Mouse (Mus musculus): ENCODE data around the gene Col12a1. TPM values are rescaled to one million over a fixed set of nuclear protein-coding genes. Genes with fewer than 3 reads are reported as not detected.

The Col12a1 gene
- total RNA-seq, 4 experiments from 2014 or later, result 19.7 to 22.7 (median 20.9) TPM

DNA sequence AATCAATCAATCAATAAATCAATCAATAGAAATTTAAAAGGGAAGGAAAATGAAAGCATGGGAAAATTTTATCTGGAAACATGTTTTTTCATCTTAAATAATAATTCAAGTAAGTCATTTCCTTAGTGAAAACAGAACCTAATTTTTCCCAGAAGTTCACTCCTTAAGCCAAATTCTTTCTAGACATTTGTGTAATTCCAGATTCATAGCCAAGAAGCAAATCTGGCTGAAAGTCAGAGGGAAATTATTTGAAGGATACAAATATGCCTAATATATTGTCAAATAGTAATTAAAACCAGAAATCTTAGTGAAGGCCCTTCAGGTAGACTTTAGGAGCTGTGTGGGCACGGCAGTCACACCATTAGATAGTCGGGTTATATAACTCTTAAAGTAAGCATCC lies 115.2 kb downstream of the Col12a1 start:
- no peak for DNase-seq

DNA sequence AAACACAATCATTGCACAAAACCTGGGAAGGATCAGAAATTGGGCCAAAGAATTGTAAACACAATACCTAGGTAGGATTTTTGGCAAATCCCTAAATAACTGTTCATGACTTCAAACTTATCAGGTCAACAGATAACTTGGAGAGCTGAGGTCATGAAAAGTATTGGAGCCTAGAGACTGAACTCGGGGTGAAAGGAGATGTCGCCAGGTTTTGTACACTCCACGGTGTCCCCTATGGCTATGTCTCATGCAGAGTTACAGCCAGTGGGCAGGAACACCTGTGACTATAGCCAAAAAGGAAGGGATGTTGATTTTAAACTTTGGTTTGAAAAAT lies 118.4 kb downstream of the Col12a1 start:
- DNase-seq, result no peak

DNA sequence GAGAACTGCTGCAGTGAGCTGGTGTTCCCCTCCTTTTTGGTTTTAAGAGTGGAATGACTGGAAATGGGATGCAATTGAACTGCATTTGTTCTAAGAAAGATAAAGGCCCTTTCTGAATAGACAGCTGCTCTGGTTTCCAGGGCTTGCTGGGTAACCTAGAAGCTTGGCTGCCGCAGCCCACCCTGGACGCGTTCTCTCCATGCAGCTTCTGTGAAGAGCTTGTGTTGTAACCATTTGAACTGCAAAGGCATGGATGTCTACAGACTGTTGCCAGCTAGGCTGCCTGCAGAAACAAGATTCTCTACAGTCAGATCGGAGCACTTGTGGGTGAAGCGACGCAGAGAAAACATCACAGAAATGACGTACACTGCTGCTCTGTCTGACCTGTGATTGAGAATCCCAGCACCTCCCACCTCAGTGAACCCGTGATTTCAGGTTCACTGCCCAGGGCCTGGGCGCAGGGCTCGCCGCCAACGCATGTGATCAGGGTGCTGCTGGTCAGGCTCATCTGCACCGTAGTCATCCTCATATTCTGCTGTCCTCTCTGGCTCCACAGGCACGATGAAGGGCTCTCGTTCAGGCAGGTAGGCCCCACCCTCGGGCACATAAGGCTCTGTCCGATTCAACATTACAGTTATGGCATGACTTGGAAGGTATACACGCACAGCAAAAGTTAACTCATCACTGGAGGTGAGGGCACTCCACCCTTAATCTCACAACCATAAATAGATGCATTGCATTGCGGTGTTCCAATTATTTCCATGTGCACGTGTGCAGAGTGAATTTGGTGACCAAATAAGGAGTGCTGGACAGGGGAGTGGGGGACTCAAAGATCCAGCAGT lies 119.0 kb downstream of the Col12a1 start:
- no peak for DNase-seq

DNA sequence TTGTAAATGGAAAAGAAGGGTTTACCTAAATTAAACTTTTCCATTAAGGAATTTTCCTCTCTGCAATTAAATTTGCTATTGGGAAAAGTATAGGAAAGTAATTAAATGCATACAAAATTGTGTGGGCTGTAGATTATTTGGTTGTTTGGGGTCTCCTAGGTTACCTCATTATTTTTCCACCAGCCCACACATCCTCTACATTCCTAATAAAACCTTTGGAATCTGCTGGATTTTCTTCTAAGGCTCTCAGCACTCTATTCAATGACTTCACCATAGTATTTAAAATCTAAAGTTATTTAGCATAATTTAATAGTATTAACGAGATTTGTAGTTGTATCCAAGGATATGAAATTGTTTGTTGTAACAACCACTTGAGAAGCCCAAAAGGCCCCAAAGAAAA lies 120.1 kb downstream of the Col12a1 start:
- no peak for DNase-seq

DNA sequence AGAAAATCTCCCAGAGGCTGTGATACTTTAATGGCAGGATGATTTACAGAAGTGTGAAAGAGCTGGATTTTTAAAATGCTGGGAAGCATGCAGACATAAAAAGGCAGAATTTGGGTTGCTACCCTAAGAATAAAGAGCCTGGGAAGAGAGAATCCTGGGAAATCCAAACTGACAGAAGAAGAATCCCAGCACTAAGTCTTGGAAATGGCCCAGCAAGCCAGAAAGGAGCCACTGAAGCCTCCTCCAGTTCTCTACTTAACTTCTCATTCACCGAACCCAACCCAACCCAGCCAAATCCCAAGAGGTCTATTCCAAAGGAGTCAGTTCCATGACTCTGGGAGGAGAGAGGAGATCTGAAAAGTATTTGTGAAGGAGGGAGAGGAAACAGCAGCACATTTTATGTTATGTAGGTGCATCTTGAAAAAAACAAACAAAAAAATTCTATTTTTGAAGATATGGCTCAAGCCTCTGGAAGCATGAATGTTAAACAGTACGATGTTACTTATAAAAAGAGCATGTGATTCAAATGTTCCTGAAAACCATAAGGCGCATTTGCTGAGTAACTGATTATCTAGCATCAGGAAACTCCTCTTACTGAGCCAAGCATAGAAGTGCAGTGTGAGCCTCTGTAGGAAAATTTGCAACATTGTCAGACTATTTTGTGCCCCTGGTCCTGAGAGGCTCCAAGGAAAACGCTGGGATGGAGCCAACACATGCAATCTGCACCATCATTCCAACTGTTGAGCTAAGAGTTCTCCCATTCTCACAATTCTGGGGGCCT lies 132.0 kb downstream of the Col12a1 start:
- no peak for DNase-seq

DNA sequence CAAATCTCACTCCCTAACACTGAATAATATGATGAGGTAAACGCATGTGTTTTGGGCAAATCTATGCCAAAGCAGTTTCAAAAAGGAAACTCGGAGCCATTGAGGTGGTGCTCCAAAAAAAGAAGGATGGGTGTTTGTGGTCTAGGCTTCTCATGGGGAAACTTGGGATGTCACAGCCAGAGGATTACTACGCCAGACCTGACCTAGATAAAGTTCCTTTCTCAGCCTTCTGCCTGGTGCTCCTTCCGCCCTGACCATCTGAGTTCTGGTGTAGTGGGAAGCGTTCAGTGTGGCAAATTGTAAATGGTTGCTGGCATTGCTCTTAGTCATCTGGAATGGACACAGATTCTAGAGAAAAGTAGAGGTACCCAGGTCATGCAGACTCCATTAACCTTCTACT lies 151.8 kb downstream of the Col12a1 start:
- no peak for DNase-seq

DNA sequence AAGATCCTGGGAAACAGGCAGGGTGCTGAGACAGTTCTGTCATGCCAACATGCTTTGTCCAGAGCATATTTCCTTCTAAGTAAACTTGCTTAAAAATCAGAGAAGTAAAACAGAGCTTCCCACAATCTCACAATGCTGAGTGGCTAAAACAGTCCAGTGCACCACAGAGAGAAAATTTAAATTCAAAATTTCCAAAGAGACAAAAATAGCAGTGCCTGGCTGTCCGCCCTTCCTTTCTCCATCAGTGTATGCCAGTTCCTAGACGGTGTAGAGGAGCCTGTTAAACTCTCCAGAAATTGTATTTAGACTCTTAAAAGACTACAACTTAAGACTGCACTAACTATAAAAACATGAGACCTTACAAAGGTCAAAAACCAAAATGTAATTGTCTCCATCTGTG lies 165.3 kb downstream of the Col12a1 start:
- no peak for DNase-seq

Other genes starting within 250 kb of the Col12a1 start
- gene Cox7a2, start 41.0 kb upstream of the Col12a1 start, total RNA-seq (2022), result 100 to 1,000 TPM; 227 to 347 (median 305) TPM
- 100 to 1,000 TPM; 110 to 141 (median 123) TPM for gene Tmem30a, start 74.7 kb upstream of the Col12a1 start, total RNA-seq (2022)